Mouse (Mus musculus): ENCODE measurements around the gene 1700061G19Rik.
A peak's percentile ranks its signal among the peaks of the same experiment; 100 is the strongest.

Gene 1700061G19Rik

DNA sequence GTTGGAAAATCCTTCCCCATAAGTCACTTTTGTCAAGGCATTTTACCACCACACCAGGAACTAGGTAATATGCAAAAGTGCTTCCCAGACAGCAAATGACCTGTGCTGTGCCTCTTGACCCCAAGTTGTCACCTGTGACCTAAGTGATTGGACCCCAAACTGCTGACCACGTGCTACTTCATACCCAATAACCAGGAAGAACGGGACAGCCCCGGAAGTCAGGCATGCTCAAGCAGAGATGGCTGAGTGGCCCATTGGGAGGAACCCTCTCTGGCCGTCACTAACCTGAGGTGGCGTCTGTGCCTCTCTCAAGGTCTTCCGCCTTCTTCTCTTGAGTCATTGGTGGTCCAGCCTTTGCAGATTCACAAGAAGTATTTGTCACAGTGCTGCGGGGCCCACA lies 2.8 kb upstream of the 1700061G19Rik start:
- no peak for DNase-seq

DNA sequence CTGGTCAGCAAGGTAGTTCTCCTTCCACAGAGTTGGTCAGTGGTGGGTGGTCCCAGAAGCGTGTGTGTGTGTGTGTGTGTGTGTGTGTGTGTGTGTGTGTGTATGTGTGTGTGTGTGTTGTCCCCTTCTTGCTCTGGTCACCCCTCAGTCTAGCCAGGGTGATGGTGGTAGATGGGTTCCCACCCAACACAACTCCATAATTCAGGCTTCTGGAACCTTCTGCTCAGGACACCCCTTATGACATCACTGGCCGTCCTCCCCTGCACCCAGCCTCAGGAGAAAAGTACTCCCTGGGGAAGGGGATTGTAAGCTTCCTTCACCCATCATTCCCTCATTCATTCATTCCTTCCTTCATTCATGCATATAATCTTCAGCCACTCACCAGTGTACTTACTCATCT lies 1.0 kb upstream of the 1700061G19Rik start, which contains the start of gene Acsbg2:
Gene Acsbg2, minus strand, starts transcription at position 211 of the 400 bp plus-strand sequence.
- DNase-seq: no peak

DNA sequence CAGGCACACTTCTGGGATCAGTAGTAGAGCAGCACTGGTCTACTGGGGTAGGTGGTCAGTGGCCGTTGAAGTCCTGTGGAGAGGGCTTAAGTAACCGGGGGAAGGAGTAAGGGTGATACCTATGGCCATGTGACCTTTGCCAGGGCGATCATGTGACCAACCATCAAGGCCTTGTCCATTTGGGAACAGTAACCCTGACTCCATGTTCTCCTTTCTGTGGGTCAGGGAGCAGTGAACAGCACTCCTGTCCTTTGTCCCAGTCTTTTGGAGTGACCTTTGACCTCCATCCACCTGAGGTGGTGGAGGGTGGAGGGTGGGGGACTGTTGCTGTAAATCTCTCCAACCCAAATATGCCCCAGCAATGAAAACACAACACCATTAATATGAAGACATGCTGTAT lies 1.2 kb downstream of the 1700061G19Rik start:
- DNase-seq: no peak

DNA sequence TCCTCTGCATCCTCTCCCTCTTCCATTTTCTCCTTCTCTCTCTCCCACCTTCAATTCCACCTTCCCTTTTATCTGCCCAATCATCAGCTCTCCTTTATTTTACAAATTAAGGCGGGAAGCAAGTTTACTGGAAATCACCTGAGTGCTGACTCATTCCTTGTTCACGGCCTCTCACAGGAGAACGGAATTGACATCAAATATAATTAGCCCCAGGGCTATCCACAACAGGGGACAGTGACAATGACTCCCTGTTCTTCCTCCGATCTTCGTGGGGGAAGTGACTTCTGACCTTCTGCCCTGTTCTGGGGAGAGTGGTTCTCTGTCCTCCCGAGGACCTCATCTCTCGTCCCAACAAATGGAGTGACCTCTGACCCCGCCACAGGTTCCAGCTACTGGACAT lies 1.7 kb downstream of the 1700061G19Rik start:
- DNase-seq: no peak

DNA sequence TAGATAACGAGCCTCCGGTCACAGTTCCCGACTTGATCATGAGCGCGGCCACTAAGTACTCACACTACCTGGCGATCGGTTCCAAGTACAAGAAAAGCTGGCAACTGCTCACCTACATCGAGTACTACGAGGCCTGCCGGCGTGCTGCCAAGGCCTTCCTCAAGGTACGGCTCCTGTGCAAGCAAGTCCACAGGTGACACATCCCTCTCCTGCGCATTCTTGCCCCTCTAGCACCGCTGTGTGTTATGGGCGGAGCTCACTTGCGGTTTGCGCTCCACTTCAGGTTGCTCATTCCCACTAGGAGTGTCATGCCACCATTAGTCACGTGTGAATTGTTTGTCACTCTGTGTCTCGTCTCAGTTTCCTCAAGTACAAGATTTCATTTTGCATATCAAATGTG lies 2.1 kb downstream of the 1700061G19Rik start:
- no peak for DNase-seq

DNA sequence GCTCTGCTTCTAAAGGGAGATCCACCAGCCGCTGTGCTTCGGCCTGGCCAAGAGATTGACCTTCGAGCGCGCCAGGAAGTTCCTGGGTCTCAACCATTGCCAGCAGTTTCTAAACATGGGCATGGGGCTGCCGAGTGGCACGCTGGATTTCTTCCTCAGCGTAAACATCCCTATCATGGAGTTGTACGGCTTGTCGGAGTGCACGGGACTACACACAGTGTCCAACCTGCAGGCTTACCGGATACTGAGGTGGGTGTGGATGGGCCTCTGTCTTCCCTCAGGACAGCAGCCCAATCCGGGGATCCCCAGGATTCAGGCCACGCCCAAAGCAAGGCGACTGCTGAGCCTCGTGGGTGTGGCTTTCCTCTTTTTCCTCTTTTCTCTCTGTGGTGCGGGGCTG lies 8.3 kb downstream of the 1700061G19Rik start:
- no peak for DNase-seq

DNA sequence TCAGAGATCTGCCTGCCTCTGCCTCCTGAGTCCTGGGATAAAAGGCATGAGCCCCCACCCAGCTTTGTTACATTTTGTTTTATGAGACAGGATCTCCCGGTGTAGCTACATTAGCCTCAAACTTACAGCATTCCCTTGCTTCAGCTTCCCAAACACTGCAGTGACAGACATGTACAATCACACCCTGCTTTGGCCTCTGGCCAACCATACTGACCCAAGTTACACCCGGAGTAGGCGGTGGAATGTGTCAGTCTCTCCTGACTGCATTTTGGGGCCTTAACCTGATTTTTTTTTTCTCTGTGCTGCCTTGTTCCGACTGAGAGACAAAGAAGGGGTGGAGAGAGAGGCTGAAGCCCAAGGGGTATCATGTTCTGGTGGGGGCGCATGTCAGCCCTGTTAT lies 9.1 kb downstream of the 1700061G19Rik start:
- DNase-seq: peak in 1 of 2 experiments; percentile 35

DNA sequence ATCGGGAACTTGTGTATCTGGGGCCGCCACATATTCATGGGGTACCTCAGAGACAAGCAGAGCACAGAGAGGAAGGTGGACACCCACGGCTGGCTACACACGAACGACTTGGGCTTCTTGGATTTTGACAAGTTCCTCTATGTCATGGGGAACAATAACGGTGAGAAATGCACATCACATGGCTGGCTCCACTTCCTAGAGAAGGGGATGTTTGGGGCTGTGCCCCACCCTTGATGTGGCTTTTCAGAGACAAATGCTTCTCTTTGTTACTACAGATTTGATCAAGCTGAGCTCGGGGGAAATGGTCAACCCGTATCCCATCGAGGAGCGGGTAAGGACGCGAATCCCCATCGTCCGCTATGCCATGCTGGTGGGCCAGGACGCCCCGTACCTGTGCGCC lies 9.5 kb downstream of the 1700061G19Rik start:
- DNase-seq: no peak

DNA sequence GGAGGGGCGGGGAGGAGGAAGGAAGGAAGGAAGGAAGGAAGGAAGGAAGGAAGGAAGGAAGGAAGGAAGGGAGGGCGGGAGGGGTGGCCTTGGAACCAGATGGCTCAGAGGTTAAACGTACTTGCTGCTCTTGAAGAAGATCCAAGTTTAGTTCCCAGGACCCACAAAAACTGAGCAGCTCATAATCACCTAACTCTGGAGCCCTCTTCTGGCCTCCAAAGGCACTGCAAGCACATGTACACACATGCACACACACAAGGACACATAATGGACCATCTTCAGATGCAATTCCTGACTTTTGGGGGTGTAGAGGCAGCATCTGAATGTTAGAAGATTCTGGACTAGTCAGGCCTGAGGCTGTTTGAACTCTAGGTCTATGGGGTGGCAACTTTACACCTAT lies 12.8 kb downstream of the 1700061G19Rik start:
- DNase-seq: peak in 1 of 2 experiments; percentile 26

DNA sequence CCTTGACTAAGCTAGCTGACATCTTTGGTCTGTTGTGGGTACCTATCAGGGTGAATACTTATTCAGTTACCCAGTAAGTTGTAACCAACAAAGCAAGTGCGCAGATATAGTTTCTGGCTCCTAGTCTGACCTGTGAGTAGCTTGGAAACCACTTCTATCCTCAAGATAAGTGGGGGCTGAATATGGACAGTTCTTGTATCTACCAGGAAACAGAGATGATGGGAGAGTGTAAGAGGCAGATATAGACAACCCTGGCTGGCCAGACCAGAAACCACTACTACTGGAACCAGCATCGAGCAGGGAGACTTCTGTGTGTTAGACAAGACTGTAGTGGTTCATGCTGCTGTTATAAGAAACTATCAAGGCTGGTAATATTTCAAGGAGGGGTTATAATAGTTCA lies 14.7 kb downstream of the 1700061G19Rik start:
- DNase-seq: no peak

DNA sequence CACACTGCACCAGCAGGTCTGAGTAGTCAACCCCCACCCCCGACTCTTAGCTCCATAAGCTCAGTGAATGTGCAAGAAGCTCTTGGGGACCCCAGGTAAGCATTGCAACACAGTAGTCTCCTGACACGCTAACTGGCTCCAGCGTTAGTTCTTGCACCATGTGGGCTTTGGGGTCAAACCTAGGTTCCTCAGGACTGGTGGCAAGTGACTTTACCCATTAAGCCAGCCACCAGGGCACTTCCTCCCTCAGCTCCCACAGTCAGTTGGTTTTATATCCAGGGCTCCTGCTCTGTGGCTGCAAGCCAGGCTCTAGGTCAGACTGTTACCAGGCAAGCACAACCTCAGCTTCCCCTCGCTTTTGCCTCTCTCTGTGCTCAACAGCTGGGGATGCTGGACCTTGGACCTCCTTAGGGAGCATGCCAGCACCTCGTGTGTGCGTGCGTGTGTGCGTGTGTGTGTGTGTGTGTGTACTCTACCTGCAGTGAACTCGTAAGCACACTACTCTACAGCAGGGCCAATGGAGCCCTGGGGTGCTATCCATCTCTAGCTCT lies 20.2 kb downstream of the 1700061G19Rik start:
- no peak for DNase-seq

DNA sequence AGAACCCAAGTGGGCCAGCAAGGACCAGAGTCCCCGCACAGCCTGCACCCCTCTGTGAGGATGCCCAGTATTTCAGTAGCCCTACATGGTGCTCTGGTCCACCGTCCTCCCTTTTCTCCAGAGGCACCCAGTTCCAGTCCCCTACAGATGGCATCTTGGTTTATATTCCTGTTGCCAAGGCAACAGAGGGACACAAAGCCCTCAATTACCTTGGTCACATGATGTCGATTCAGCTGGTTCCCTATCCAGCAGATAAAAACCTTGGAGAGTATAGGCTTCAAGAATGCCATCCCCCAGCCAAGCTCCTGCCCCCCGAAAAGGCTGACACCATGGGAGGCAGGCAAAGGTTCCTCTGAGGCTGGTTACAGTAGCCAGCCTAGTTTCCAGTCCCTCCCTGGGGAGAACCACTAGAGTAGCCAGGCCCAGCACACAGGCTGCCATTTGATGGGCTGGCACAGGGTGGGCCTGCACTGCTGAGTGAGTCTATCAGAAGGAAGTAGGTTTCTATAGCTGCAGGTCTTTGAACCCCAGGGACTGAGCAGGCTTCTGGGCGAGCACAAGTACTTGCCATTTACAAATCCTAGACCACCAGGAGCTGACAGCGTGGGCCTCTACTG lies 21.3 kb downstream of the 1700061G19Rik start:
- DNase-seq: no peak

DNA sequence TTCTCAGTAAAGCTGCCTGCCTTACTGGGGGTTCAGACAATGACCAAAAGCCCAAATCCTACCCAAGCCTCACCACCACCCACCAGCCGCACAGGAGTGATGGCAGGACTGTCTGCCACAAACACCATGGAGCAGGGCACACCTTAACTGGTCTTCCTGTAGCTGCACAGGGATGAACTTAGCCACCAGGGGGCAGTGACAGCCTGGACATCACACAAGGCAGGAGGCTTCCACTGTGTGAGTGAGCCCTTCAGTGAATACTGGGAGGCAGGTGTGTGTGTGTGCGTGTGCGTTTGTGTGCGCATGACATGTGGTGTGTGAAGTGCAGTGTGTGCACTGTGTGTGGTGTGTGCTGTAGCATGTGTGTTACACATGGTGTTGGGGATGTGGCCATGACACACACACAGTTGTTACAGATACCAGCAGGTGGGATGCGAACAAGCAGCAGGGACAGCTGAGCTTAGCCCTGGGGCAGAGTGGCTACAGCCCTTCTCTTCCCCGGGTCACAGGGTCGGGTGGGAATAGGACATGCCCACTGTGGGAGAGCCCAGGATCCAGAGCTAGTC lies 22.4 kb downstream of the 1700061G19Rik start:
- DNase-seq: peak; percentile 91 to 93

DNA sequence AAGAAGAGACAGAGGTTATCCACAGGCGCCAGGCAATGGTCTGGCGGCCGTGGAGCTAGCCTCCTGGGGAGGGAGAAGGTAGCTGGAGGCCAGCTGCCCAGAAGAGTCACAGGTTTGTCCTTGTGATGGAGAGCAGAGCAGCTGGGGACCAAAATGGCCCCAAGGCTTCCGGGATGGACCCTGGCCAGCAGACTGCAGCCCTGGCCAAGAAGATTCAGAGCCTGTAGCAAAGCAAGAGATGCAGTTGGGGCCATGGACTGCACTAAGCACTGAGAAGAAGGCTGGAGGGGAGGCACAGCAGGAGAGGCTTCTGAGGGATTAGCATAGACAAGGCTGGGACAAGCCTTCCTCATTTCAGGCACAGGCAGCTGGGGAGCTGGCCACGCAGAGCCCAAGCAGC lies 27.4 kb downstream of the 1700061G19Rik start:
- peak; percentile 25 to 38 for DNase-seq

DNA sequence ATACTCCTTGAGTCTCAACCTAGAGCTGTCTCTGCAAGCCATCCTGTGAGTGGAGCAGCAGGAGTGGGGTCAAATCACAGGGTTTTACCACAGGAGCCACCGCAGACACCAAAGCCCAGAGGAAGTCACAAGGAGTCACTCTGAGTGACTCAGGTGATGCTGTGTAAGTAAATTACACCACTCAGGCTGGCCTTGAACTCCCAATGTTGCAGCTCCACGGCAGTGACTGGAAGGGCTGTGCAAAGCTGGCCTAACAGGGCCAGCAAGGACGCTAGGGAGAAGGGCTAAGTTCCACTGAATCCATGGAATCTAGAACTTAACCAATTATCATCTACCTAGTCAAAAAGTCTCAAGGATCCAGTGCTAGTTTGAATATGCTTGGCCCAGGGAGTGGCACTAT lies 30.9 kb downstream of the 1700061G19Rik start:
- no peak for DNase-seq

DNA sequence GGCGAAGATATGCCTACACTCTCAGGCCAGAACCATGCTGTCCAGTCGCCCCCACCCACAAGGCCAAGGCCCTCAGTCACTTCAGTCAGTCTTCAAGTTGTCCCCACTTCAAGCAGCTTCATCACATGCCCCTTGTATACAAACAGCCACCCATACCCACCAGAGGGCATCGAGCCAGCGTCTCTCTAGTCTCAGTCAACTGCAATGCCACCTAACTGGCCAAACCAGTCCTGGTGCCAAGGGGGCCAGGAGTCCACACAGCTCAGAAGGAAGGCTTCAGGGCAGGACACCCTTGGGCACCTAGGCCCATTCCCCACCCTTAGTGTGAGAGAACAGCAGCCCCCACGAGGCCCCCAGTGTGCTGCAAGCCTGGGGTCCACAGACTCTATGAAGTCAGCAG lies 31.8 kb downstream of the 1700061G19Rik start:
- DNase-seq: no peak

DNA sequence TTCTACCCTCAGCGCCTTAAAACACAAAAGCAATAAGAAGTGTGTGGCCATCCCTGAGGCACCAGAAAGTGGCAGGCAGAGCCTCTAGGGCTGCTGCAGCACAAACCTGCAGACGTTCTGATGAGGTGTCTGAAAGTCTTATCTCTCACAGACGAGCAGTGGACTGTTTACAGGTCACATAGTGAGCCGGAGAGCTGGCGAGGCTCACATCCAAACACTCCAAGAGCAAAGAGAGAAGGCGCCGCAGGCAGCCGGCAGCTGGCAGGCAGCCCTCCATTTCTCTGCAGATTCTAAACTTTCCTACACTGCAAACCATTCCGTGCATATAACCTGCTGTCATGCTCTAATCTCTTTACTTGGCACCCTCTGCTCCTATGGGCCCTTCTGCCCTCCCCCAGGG lies 32.6 kb downstream of the 1700061G19Rik start:
- DNase-seq: no peak

DNA sequence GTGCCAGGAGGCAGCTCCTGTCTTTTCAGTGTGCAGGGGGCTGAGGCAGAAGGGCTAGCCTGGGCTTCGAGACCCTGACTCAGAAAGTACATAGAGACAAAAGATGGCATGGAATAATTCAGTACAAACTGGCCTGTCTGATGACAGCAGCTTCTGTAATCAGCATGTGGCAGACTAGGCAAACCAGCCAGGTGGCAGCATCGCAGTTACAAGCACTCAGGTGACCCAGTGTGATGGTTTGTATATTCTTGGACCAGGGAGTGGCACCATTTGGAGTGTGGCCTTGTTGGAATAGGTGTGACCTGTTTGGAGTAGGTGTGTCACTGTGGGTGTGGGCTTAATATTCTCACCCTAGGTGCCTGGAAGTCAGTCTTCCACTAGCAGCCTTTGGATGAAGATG lies 34.5 kb downstream of the 1700061G19Rik start:
- peak; percentile 36 to 47 for DNase-seq

DNA sequence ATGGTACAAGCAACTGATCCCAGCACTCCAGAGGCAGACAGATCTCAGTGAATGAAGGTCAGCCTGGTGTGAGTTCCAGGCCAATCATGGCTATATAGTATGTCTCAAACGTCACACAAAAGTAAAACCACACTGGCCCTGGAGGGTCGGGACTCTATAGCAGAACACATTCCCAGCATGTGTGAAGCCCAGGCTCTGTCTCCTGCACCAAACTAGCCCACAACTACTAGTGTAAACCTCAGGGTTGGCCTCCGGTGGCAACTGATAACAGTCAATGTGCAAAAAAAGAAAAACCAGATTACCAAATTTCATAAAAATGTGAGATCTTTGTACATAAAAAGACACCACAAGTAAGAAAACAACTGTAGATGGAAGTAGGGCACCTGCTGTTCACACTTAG lies 37.7 kb downstream of the 1700061G19Rik start:
- DNase-seq: no peak

DNA sequence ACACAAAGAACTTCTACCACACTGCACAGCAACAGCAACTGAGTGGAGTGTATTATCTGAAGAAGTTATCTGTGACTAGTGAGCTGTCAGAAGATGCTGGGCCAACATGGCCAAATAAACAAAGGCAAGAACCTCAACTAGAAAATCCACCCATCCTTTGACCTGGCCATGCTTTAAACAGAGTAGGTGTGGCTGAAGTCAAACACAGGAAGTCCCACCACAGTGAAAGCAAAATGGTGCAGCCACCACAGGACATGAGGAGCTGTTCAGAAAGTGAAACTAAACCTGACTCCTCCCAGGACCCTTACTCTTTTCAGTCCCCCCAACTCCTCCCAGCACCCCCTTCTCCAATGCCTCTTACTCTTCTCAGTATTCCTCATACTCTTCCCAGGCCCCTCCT lies 38.2 kb downstream of the 1700061G19Rik start:
- no peak for DNase-seq

DNA sequence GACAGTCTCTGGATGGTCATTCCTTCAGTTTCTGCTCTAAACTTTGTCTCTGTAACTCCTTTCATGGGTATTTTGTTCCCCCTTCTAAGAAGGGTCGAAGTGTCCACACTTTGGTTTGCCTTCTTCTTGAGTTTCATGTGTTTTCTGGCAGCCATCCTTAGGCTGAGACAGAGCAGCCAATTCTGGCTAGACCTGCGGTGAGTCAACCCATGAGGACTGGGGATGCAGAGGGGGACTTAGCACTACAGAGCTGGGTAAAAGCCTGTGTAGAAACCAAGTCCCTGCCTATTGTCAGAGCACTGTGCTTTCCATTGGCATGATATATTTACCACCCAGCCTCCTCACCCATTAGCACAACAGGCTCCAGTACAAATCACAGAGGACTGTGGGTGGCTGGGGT lies 41.9 kb downstream of the 1700061G19Rik start:
- DNase-seq: no peak

DNA sequence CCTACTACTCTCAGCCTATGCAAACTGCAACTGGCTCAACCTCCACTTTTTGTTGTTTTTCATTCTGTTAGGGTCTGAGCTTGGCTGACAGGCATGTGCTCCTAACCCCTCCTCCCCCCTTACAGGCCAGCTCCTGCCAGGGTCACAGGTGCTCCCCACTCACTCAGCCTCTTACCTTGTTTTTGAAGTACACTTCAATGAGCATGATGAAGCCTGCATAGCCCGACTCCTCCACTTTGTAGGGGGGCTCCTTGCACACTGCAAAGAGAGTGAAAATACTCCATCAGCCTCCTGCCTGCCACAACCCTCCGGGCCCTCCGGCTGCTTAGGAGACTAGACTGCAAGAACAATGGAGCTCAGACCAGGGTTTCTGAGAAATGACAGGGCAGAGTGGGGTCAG lies 44.4 kb downstream of the 1700061G19Rik start:
- no peak for DNase-seq

DNA sequence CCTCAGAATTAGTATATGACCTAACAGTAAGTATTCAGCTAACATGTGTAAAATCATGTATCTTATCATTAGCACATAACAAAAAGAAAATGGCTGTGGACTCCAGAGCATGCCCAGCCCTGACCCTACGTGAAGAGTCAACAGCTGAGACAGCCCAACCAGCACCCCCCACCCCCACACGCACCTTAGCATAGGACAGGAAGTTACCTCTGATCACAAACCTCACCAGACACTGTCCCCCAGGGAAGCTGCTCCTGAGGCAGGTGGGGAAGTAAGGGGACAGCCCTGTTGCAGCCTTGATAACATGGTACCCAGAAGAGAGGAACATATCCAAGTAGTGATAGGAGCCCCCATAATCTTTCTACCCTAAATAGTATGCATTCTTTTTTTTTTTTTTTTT lies 50.7 kb downstream of the 1700061G19Rik start:
- no peak for DNase-seq

DNA sequence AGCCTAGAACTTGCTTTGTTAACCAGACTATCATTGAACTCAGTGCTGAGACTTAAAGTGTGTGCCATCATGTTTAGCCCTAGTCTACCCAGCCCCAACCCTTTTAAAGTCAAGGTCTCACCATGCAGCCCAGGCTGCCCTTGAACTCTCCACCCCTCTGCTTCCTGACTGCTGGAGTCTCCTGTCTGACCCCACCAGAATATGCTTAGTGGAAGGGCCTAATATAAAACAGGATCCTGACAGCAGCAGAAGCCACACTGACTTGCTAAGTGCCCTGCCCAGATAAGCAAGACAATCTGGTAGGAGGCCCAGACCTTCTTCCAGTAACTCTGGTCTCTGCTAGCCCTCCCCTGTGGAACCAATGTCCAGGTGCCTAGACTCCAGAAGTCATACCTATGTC lies 53.8 kb downstream of the 1700061G19Rik start:
- DNase-seq: no peak

DNA sequence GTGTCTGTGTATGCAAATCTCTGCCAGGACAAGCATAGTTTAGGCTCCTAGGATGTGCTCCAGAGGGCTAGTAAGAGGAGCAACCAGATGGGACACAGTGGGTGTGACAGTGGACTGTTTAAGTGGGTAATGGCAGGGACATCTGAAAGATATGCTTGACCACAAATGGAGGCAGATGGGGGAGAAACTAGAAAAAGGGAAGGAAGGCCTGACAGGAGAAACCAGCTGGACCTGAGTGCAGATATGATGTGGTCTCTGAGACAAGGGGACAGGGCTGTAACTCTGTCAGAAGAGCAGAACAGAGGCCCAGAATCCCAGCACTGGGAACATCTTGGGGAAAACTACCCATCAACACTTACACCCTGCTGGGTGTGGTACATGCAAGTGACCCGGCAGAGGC lies 54.3 kb downstream of the 1700061G19Rik start:
- no peak for DNase-seq

Measured in cerebellum, postnatal 14 days (tissue).